Mouse (Mus musculus) liver, embryonic 14 days (tissue): ENCODE data around the gene Otud3. TPM values are rescaled to one million over a fixed set of nuclear protein-coding genes. Genes with fewer than 3 reads are reported as not detected.

ENCODE experiments used
- polyA plus RNA-seq: library from polyadenylated mRNA; depleted of rRNA; stranded (reverse); fragments of >200 nt; gene quantifications from 2 replicates; pipeline ENCODE4 v1.2.3, GENCODE M21; 2012; rRNA removed

Gene Otud3
- 1.4 TPM in 2 replicates for polyA plus RNA-seq

GRCm38 (mm10) chr4:138913797-138914196 is at the start of gene Otud3:
TSS of gene Otud3 (minus strand) at chr4:138913945.

DNA sequence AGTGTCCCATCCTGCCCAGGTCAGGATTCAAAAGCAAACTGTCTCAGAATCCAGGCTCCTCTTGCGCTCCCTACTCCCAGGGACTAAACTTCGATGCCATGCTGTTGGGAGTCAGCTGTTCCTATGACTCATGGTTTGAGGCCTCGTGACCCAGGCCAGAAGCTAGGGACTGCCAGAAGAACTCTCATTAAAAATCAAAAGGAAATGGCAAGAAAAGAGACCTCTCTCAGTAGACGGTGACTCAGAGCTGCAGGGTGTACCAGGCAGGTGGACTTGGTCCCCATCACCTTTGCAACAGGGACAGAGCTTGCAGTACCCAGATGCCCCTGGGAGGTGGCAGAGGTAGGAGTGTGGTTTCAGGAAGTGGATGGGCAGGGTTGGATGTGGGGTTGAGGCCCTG is 36.0 kb downstream of the Otud3 start, which contains the start of gene Pla2g2e:
Gene Pla2g2e (plus strand): TSS at position 212 of the 400 bp plus-strand sequence.

GRCm38 (mm10) chr4:138873864-138874263 is 39.9 kb downstream of the Otud3 start, which contains the start of gene Gm13030:
TSS of gene Gm13030 (minus strand) at chr4:138873964.

DNA sequence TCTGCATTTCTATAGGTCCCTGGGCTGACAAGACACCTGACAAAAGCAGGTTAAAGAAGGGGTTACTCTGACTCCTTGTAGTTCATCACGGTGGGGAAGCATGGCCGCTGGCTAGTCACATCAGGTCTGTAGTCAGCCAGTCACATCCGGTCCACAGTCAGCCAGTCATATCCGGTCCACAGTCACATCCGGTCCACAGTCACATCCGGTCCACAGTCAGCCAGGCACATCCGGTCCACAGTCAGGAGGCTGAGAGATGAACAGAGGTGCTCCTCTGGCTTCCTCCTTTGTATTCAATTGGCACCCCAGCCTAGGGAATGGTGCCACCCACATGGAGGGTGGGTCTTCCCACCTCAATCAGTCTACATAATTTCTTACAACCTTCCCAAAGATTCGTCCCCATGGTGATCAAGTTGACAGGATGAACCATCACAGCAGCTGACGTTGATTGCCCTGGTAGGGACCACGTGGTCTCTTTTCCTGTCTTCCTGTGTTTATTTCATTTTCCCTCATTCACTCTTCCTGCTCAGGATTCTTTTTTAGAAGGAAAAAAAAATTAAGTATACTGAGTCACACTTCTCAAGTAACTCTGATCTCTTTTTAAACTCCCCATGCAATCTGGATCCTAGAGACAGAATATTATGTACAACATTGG is 50.3 kb downstream of the Otud3 start, which contains the start of gene Pla2g5:
Gene Pla2g5 (minus strand): TSS at position 139 of the 655 bp plus-strand sequence.

Other genes starting within 250 kb of the Otud3 start
- gene Pla2g2c, start 189.2 kb downstream of the Otud3 start, polyA plus RNA-seq = not detected in 2 replicates
- 0.03 and 0.05 TPM in 2 replicates for gene Ubxn10, start 176.8 kb downstream of the Otud3 start, polyA plus RNA-seq
- gene Pla2g2f, start 156.3 kb downstream of the Otud3 start, polyA plus RNA-seq = 0.06 TPM in 1 of 2 replicates, not detected in the other
- gene Pla2g2d, start 138.2 kb downstream of the Otud3 start, polyA plus RNA-seq = not detected in 2 replicates
- not detected in 2 replicates for gene Pla2g5, start 50.5 kb downstream of the Otud3 start, polyA plus RNA-seq
- gene Gm13030, start 40.0 kb downstream of the Otud3 start, polyA plus RNA-seq = not detected in 2 replicates
- 0.15 TPM in 1 of 2 replicates, not detected in the other for gene Pla2g2e, start 36.0 kb downstream of the Otud3 start, polyA plus RNA-seq
- gene Rnf186, start 53.2 kb upstream of the Otud3 start, polyA plus RNA-seq = 0.10 TPM in 1 of 2 replicates, not detected in the other
- gene Tmco4, start 58.9 kb upstream of the Otud3 start, polyA plus RNA-seq = 1.5 and 2.2 TPM in 2 replicates
- not detected in 2 replicates for gene Htr6, start 161.6 kb upstream of the Otud3 start, polyA plus RNA-seq
- gene Nbl1, start 179.0 kb upstream of the Otud3 start, polyA plus RNA-seq = 0.45 and 1.1 TPM in 2 replicates
- gene Minos1, start 217.2 kb upstream of the Otud3 start, polyA plus RNA-seq = 81.7 and 88.0 TPM in 2 replicates